In genomic region chr12:104485161-104485560, GRCm38 (mm10) we compare ENCODE assay signal across 19 mouse cellular contexts. TPM values are rescaled to one million over a fixed set of nuclear protein-coding genes. Genes with fewer than 3 reads are reported as not detected.
"Had no signal": no experiment of that assay in that cellular context is flagged by ENCODE, and none has a peak within 500 bp of the region (broad histone marks: within the 10 kb centered on the region; RNA-seq: fewer than 3 reads in every experiment).

No protein-coding gene starts in this region.

- H3K9me3 ChIP-seq: neural tube, embryonic 13.5 days; neural tube, embryonic 15.5 days; stomach, embryonic 15.5 days had no signal

- DNase-seq: retina, postnatal 1 day; right cerebral cortex, adult 18-20 months; right cerebral cortex, postnatal 14 days; right cerebral cortex, postnatal 25 days; right cerebral cortex, postnatal 4 days; spleen, adult 18-20 months; thymus, adult 18-20 months; thymus, adult 2 months; thymus, postnatal 14 days; thymus, postnatal 25 days; thymus, postnatal 36 days; thymus, postnatal 4 days had no signal

- H3K9ac ChIP-seq: neural tube, embryonic 13.5 days; neural tube, embryonic 15.5 days; stomach, embryonic 15.5 days had no signal

- H3K27ac ChIP-seq: neural tube, embryonic 13.5 days; neural tube, embryonic 15.5 days; stomach, embryonic 15.5 days; stomach, postnatal 0 days had no signal

- H3K4me1 ChIP-seq: neural tube, embryonic 13.5 days; neural tube, embryonic 15.5 days; stomach, embryonic 15.5 days had no signal

- H3K4me3 ChIP-seq: neural tube, embryonic 13.5 days; neural tube, embryonic 15.5 days; stomach, embryonic 15.5 days had no signal

- H3K4me2 ChIP-seq: neural tube, embryonic 13.5 days; neural tube, embryonic 15.5 days; stomach, embryonic 15.5 days had no signal

- H3K36me3 ChIP-seq: neural tube, embryonic 13.5 days; neural tube, embryonic 15.5 days; stomach, embryonic 15.5 days had no signal

RNA-seq across cellular contexts. Expression of gene Gsc, which starts 12.0 kb away (rescaled TPM):
- total RNA-seq: neutrophil, adult 5-6 weeks had no signal
- polyA plus RNA-seq: neural tube, embryonic 13.5 days; neural tube, embryonic 14.5 days; neural tube, embryonic 15.5 days; small intestine, adult 2 months had no signal
